Mouse (Mus musculus): Measurements from ENCODE around the gene Mta3.

Gene Mta3

GRCm38 (mm10) chr17:83706116-83706593 is at the start of gene Mta3:
TSS of gene Mta3 (plus strand) at chr17:83706163.
- DNase-seq (ENCODE audit: low read depth, low spot score), result no peak

GRCm38 (mm10) chr17:83657375-83657774 is 48.6 kb upstream of the Mta3 start:
- DNase-seq (ENCODE audit: low read depth, low spot score), result no peak

GRCm38 (mm10) chr17:83658943-83659342 is 47.0 kb upstream of the Mta3 start:
- DNase-seq (ENCODE audit: low read depth, low spot score), result no peak

GRCm38 (mm10) chr17:83664761-83665160 is 41.2 kb upstream of the Mta3 start:
- DNase-seq (ENCODE audit: low read depth, low spot score), result no peak

GRCm38 (mm10) chr17:83666597-83667287 is 39.2 kb upstream of the Mta3 start:
- no peak for DNase-seq (ENCODE audit: low read depth, low spot score)

GRCm38 (mm10) chr17:83667934-83668690 is 37.9 kb upstream of the Mta3 start:
- DNase-seq (ENCODE audit: low read depth, low spot score), result no peak

- DNase-seq (ENCODE audit: low read depth, low spot score), result no peak
These were observed 33.3 kb upstream of the Mta3 start for GRCm38 (mm10) chr17:83672685-83673084.

GRCm38 (mm10) chr17:83677370-83677769 is 28.6 kb upstream of the Mta3 start:
- no peak for DNase-seq (ENCODE audit: low read depth, low spot score)

- no peak for DNase-seq (ENCODE audit: low read depth, low spot score)
These were observed 24.0 kb upstream of the Mta3 start for GRCm38 (mm10) chr17:83681977-83682376.

- DNase-seq (ENCODE audit: low read depth, low spot score), result no peak
These were observed 21.5 kb upstream of the Mta3 start for GRCm38 (mm10) chr17:83684475-83684874.

- no peak for DNase-seq (ENCODE audit: low read depth, low spot score)
These were observed 15.5 kb upstream of the Mta3 start for GRCm38 (mm10) chr17:83690418-83690817.

- no peak for DNase-seq (ENCODE audit: low read depth, low spot score)
These were observed 14.6 kb upstream of the Mta3 start for GRCm38 (mm10) chr17:83691379-83691778.

GRCm38 (mm10) chr17:83693941-83694340 is 12.0 kb upstream of the Mta3 start:
- no peak for DNase-seq (ENCODE audit: low read depth, low spot score)

- DNase-seq (ENCODE audit: low read depth, low spot score), result no peak
These were observed 10.2 kb upstream of the Mta3 start for GRCm38 (mm10) chr17:83695785-83696184.

- DNase-seq (ENCODE audit: low read depth, low spot score), result no peak
These were observed 6.8 kb upstream of the Mta3 start for GRCm38 (mm10) chr17:83699062-83699724.

GRCm38 (mm10) chr17:83700125-83700524 is 5.8 kb upstream of the Mta3 start:
- no peak for DNase-seq (ENCODE audit: low read depth, low spot score)

GRCm38 (mm10) chr17:83704469-83704868 is 1.5 kb upstream of the Mta3 start:
- DNase-seq (ENCODE audit: low read depth, low spot score), result peak; percentile 51

GRCm38 (mm10) chr17:83705352-83706115 is 429 bp upstream of the Mta3 start:
- DNase-seq (ENCODE audit: low read depth, low spot score), result peak; percentile 45

GRCm38 (mm10) chr17:83706594-83707126 is 697 bp downstream of the Mta3 start:
- peak; percentile 7 for DNase-seq (ENCODE audit: low read depth, low spot score)

GRCm38 (mm10) chr17:83707372-83707771 is 1.4 kb downstream of the Mta3 start:
- DNase-seq (ENCODE audit: low read depth, low spot score), result no peak

- DNase-seq (ENCODE audit: low read depth, low spot score), result no peak
These were observed 1.9 kb downstream of the Mta3 start for GRCm38 (mm10) chr17:83707846-83708245.
